Mouse (Mus musculus) erythroblast, embryonic 14.5 days (primary cell): ENCODE measurements around the gene Astn2. TPM values are rescaled to one million over a fixed set of nuclear protein-coding genes. Genes with fewer than 3 reads are reported as not detected.

ENCODE experiments used
- H3K27me3 ChIP-seq: 2 replicates; pipeline ENCODE4 v1.6.1; 2012; ENCODE audit warnings: inconsistent platforms; ENCODE audit not compliant: control insufficient read depth
- H3K36me3 ChIP-seq: 2 replicates; pipeline ENCODE4 v1.6.1; 2012; ENCODE audit warnings: mild to moderate bottlenecking, inconsistent platforms; ENCODE audit not compliant: control insufficient read depth
- H3K4me1 ChIP-seq: 2 replicates; pipeline ENCODE4 v1.6.1; 2012; ENCODE audit warnings: inconsistent platforms; ENCODE audit not compliant: control insufficient read depth
- H3K4me3 ChIP-seq: replicated peaks from 2 replicates; pipeline ENCODE3; 2012; ENCODE audit warnings: moderate library complexity, mild to moderate bottlenecking, inconsistent platforms
- H3K9me3 ChIP-seq: 2 replicates; pipeline ENCODE4 v1.6.1; 2012; ENCODE audit warnings: low read length, inconsistent platforms, mixed read lengths; ENCODE audit not compliant: control insufficient read depth
- GATA1 ChIP-seq: IDR thresholded peaks from 2 replicates; pipeline ENCODE4 v1.6.1; 2012; ENCODE audit warnings: low read length, inconsistent platforms, mixed read lengths
- TAL1 ChIP-seq: IDR thresholded peaks from 3 replicates; pipeline ENCODE4 v1.6.1; 2012; ENCODE audit warnings: low read length, inconsistent platforms, mixed read lengths
- polyA plus RNA-seq: library from polyadenylated mRNA; stranded (reverse); fragments of >175 nt; gene quantifications from 2 replicates; pipeline ENCODE4 v1.2.3, GENCODE M21; 2012

Astn2 gene
- polyA plus RNA-seq, 1 experiment, result not detected

DNA sequence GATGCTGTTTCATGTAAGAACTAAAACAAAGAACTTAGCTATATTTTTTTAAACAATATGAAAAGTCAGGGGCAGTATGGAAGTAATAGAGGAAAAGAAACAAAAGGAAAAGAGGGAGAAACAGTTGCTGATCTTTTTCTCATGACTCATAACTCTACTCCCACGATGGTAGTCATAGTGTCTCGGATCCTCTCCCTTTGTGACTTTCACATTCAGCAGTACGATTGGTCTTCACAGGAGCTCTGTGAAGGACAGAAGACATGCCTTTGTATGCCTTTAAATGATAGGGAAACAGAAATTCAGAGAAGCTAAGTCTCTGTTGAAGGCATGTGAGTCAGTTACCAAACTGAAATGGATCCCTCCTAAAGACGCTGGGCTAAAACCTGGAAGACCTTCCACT lies 173.7 kb downstream of the Astn2 start:
- H3K27me3 ChIP-seq, result no peaks in the 10 kb centered on the region
- H3K4me3 ChIP-seq, result no peak overlapping the region
- no peaks in the 10 kb centered on the region for H3K36me3 ChIP-seq
- H3K4me1 ChIP-seq, result no peaks in the 10 kb centered on the region
- TF ChIP-seq GATA1 (no peak), TAL1 (no peak)
- no peaks in the 10 kb centered on the region; the same call in 1 of the 2 replicates for H3K9me3 ChIP-seq

DNA sequence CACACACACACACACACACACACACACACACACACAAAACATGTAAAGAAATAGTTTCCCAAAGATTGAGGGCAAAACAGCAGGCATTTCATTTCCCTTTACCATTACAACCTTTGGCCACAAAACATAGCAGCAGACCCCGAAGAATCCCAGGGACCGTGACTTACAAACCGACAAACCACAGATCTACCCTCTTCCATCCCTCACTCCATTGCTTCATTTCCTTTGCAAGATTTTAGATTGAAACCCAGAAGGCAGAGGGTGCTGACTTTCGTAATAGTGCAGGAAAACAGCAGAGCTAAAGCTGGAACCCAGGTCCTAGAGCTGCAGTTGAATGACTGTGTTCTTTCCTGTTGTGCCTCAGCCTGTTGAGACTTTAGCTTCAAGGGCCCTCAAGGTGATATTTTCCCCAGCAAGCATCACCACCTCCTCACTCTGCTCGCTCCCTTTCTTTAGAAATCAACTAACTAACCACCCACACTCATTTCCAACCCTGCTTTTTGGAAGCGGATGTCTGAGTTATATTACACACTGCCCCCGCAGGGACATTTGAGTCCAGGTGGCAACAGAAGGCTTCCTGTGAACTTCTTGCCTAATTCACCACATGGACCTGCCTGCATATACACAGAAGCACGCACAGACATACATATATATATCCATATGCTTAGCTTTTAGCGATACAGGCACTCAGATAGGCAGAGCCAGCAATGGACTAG lies 181.7 kb downstream of the Astn2 start:
- no peaks in the 10 kb centered on the region for H3K36me3 ChIP-seq
- no peaks in the 10 kb centered on the region for H3K27me3 ChIP-seq
- H3K4me3 ChIP-seq, result no peak overlapping the region
- TF ChIP-seq TAL1 (no peak), GATA1 (no peak)
- no peaks in the 10 kb centered on the region for H3K4me1 ChIP-seq
- no peaks in the 10 kb centered on the region for H3K9me3 ChIP-seq

DNA sequence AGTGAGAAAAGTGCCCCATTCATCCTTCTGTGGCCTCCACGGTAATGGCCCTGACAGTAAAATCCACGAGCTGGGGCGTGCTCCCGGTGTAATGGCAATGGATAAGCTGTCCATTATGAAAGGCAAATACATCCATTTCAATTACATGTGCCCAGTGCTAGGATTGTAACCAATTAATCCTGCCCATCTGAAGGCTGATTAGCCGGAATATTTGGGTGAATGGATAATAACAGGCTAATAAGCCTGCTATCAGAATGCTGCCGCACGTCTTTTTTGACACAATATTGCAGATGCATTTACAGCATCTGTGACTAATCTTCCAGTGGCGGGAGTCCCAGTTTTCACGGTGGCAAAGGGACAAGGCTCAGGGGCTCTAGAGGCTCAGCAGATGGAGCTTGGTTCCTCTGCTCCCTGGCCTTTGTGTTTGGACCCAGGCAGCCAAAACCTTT lies 189.2 kb downstream of the Astn2 start:
- H3K4me1 ChIP-seq, result no peaks in the 10 kb centered on the region
- H3K9me3 ChIP-seq, result no peaks in the 10 kb centered on the region
- H3K4me3 ChIP-seq, result no peak overlapping the region
- no peaks in the 10 kb centered on the region for H3K36me3 ChIP-seq
- TF ChIP-seq GATA1, result no peak
- no peak for TF ChIP-seq TAL1
- no peaks in the 10 kb centered on the region for H3K27me3 ChIP-seq

DNA sequence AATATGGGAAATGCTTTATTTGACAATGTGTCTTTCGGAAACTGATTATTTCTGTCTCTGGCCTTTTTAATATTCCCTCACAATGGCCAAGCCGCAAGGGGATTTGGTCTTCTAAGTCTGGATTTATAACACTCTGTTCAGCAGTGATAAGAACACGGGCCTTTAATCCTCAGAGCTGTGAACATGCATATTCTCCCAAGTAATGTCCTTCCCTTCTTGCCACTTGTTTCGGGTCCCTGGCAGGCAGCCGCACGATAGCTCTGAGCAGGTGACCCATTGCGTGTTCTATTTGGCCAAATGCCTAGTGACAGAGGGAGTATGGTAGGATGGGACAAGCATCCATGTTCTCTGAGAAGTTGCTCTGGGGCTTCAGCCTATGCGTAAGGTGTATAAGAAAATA lies 214.8 kb downstream of the Astn2 start:
- Histone ChIP-seq H3K27me3 (no peaks in the 10 kb centered on the region), H3K36me3 (no peaks in the 10 kb centered on the region), H3K9me3 (peaks cover 8% of the 10 kb centered on the region), H3K4me3 (no peak overlapping the region), H3K4me1 (no peaks in the 10 kb centered on the region)
- TF ChIP-seq TAL1 (no peak), GATA1 (no peak)

DNA sequence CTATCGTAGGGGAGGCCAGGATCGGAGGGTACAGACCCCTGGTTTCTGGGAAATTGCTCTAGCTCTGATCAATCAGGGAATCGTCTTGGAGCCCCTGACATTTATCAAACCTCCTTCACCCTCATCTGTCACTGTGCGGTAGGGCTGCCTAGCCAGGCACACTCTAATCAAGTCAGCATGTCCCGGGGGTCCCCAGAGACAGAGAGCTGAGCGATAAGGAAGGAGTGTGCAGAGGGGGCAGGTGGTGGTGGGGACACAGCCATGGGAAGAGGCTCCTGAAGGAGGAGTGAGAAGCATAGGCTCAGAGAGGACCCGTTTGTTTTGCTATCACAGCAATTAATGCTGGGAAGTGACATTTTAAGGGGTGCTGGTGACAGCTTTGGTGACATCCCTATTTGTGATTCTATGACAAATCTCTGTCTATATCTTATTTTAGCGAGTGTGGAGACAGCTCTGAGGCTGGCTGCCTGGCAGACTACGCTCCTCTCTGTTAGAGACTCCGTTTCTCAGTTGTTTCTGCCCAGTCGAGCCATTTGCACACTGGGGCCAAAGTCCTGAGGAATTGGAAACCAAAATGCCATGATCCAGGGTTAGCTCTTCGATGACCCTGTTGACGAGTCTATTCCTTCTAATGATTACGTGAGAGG lies 228.4 kb downstream of the Astn2 start:
- Histone ChIP-seq H3K4me3 (no peak overlapping the region), H3K36me3 (no peaks in the 10 kb centered on the region), H3K4me1 (no peaks in the 10 kb centered on the region), H3K27me3 (no peaks in the 10 kb centered on the region), H3K9me3 (peaks cover 6% of the 10 kb centered on the region)
- no peak for TF ChIP-seq GATA1
- TF ChIP-seq TAL1, result no peak

DNA sequence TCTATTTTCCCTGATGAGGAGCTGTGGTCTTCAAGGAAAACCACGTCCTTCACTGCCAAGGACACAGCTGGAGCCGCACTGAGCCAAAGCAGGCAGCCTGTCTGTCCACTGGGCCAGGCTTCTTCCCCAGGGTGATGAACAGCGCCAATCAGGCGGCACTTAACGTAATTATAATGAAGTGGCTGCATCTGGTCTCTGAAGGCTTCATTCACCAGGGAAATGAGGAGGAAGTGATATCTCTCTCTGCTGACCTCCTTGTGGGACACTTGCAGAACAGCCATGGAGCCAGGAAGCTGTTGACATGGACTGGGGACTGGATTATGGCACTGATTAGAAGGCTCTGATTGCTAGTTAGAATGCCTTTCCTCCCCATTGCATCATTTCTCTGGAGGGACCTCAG lies 232.8 kb downstream of the Astn2 start:
- H3K4me1 ChIP-seq, result no peaks in the 10 kb centered on the region
- H3K9me3 ChIP-seq, result peaks cover 6% of the 10 kb centered on the region
- no peaks in the 10 kb centered on the region for H3K36me3 ChIP-seq
- TF ChIP-seq TAL1, result no peak
- no peak for TF ChIP-seq GATA1
- no peaks in the 10 kb centered on the region for H3K27me3 ChIP-seq
- H3K4me3 ChIP-seq, result no peak overlapping the region

DNA sequence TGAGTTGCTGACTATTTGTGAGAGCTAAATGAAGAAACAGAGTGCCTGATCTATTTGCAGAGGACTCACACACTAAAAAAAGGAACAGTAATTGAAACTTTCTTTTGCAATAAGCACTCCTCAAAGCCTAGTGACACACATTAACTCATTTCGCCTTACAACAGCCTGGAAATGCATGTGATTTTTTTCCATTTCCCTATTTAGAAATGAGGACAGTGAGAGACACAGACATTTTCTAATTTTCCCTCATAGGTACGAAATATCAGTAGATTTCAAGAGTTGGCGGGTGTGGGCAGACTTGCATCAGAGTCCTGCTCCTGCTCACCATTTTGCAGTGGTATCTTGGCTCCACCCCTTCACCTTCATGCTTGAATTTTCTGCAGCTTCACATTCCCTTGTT lies 233.6 kb downstream of the Astn2 start:
- H3K9me3 ChIP-seq, result peaks cover 6% of the 10 kb centered on the region
- H3K36me3 ChIP-seq, result no peaks in the 10 kb centered on the region
- H3K4me1 ChIP-seq, result no peaks in the 10 kb centered on the region
- TF ChIP-seq TAL1, result no peak
- no peak for TF ChIP-seq GATA1
- H3K27me3 ChIP-seq, result no peaks in the 10 kb centered on the region
- no peak overlapping the region for H3K4me3 ChIP-seq

DNA sequence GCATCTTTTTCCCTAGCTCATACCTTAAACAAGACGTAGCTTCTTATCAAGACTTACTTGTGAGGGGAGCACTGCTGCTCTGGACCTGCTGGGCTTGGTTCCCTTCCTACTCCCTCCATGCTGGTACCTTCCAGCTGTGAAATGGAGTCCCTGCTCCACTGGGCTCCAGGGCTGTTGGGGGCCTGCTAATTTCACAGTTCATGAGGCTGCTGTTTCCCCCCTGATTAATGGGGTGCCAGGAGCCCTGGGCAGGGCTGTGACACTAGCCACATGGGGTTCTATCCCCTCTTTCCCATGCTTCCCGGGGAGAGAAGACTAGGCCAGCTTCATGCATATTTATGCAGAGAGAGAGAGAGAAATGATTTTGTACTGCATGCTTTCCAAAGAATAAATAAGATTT lies 234.9 kb downstream of the Astn2 start:
- TF ChIP-seq TAL1 (no peak), GATA1 (no peak)
- Histone ChIP-seq H3K27me3 (no peaks in the 10 kb centered on the region), H3K4me3 (no peak overlapping the region), H3K9me3 (peaks cover 6% of the 10 kb centered on the region), H3K4me1 (no peaks in the 10 kb centered on the region), H3K36me3 (no peaks in the 10 kb centered on the region)

DNA sequence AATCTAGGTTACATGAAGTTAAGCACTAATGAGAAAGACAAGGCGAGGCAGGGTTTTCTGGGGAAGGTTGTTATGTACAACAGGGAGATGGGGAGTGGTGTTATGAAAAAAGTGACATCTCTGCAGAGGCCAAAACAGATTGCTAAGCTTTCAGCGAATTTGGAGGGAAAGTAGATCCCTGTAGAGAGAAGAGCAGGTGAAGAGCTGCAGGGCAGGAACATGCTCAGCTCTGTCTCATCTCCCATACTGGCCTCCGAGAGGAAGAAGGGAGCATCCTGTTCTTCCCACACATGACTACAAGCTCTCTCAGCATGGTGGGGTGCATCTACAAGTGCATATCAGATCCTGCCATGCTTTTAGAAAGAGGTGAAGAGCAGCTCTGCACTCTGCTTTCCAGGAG lies 245.7 kb downstream of the Astn2 start:
- Histone ChIP-seq H3K27me3 (no peaks in the 10 kb centered on the region), H3K4me3 (no peak overlapping the region), H3K36me3 (no peaks in the 10 kb centered on the region), H3K9me3 (peaks cover 3% of the 10 kb centered on the region; the same call in 1 of the 2 replicates), H3K4me1 (no peaks in the 10 kb centered on the region)
- TF ChIP-seq GATA1 (no peak), TAL1 (no peak)
